Mouse (Mus musculus) large intestine, adult 2 months (tissue): Measurements from ENCODE around the gene Vwa2. TPM values are rescaled to one million over a fixed set of nuclear protein-coding genes. Genes with fewer than 3 reads are reported as not detected.

Experiments
- DNase-seq: peaks from one replicate; pipeline ENCODE4 v3.0.0-alpha.2; 2012; ENCODE audit warnings: low read depth, low spot score
- WGBS: fragments of 180-500 bp; shearing (Covaris S2); methylation state at CpG from one replicate; pipeline ENCODE4 v1.1.7; 2018; 5-methylcytosine and 5-hydroxymethylcytosine counted together
- polyA plus RNA-seq: library from polyadenylated mRNA; depleted of rRNA; stranded (reverse); fragments of >200 nt; gene quantifications from 2 replicates; pipeline ENCODE4 v1.2.3, GENCODE M21; 2012; rRNA removed

Vwa2 gene
- polyA plus RNA-seq, 1 experiment: 0.73 TPM

- no peak for DNase-seq
Measured at GRCm38 (mm10) chr19:56945621-56946020, 71.6 kb downstream of the Vwa2 start.

GRCm38 (mm10) chr19:56946277-56946676, 72.2 kb downstream of the Vwa2 start:
- DNase-seq: no peak
- 86% methylated on average over 7 of the region's 7 CpGs for WGBS

More at GRCm38 (mm10) chr19:56945621-56946020, 71.6 kb downstream of the Vwa2 start:
- WGBS: 78% methylated on average over 2 of the region's 2 CpGs

- no peak for DNase-seq
- 89% methylated on average over 3 of the region's 3 CpGs for WGBS
Measured at GRCm38 (mm10) chr19:56946727-56947126, 72.7 kb downstream of the Vwa2 start.

- DNase-seq: no peak
- 68% methylated on average over 6 of the region's 6 CpGs for WGBS
Measured at GRCm38 (mm10) chr19:56947971-56948610, 74.0 kb downstream of the Vwa2 start.

GRCm38 (mm10) chr19:56949868-56950267, 75.8 kb downstream of the Vwa2 start:
- 45% methylated on average over 8 of the region's 8 CpGs for WGBS
- no peak for DNase-seq

GRCm38 (mm10) chr19:56950818-56951217, 76.8 kb downstream of the Vwa2 start:
- DNase-seq: no peak
- WGBS: 88% methylated on average over 7 of the region's 7 CpGs

- WGBS: 55% methylated on average over 4 of the region's 4 CpGs
- DNase-seq: no peak
Measured at GRCm38 (mm10) chr19:56953856-56954255, 79.8 kb downstream of the Vwa2 start.

- no peak for DNase-seq
Measured at GRCm38 (mm10) chr19:56954857-56955256, 80.8 kb downstream of the Vwa2 start.

GRCm38 (mm10) chr19:56955568-56956513, 81.8 kb downstream of the Vwa2 start:
- DNase-seq: no peak

More at GRCm38 (mm10) chr19:56954857-56955256, 80.8 kb downstream of the Vwa2 start:
- WGBS: 89% methylated on average over 13 of the region's 13 CpGs

GRCm38 (mm10) chr19:56958011-56958410, 84.0 kb downstream of the Vwa2 start:
- 45% methylated on average over 4 of the region's 4 CpGs for WGBS

More at GRCm38 (mm10) chr19:56955568-56956513, 81.8 kb downstream of the Vwa2 start:
- 82% methylated on average over 20 of the region's 20 CpGs for WGBS

GRCm38 (mm10) chr19:56958582-56959021, 84.6 kb downstream of the Vwa2 start:
- WGBS: 38% methylated on average over 6 of the region's 6 CpGs
- no peak for DNase-seq

More at GRCm38 (mm10) chr19:56958011-56958410, 84.0 kb downstream of the Vwa2 start:
- no peak for DNase-seq

- WGBS: 76% methylated on average over 2 of the region's 2 CpGs
- no peak for DNase-seq
Measured at GRCm38 (mm10) chr19:56959057-56959456, 85.0 kb downstream of the Vwa2 start.

GRCm38 (mm10) chr19:56959601-56960000, 85.6 kb downstream of the Vwa2 start:
- 70% methylated on average over 3 of the region's 3 CpGs for WGBS

More at GRCm38 (mm10) chr19:56959601-56960000, 85.6 kb downstream of the Vwa2 start:
- no peak for DNase-seq

Other genes starting within 250 kb of the Vwa2 start
- gene Adrb1, start 152.1 kb upstream of the Vwa2 start, polyA plus RNA-seq: 0.93 and 1.5 TPM in 2 replicates
- 4.1 and 6.1 TPM in 2 replicates for gene Ccdc186, start 52.1 kb upstream of the Vwa2 start, polyA plus RNA-seq
- 0.17 and 0.52 TPM in 2 replicates for gene Tdrd1, start 48.0 kb upstream of the Vwa2 start, polyA plus RNA-seq
- 2.1 and 2.4 TPM in 2 replicates for gene Afap1l2, start 134.0 kb downstream of the Vwa2 start, polyA plus RNA-seq